Mouse (Mus musculus) ovary, postnatal 10 days (tissue): ENCODE measurements at regions not wholly inside any gene's neighbourhood (a gene's known extent, or its start where the extent isn't known, plus 50 kb on each side); places are given as distances from the start of the nearest gene placed in this dataset.

Experiments used
- DNase-seq: peaks from one replicate; pipeline ENCODE4 v3.0.0; 2022; ENCODE audit warnings: low spot score

DNA sequence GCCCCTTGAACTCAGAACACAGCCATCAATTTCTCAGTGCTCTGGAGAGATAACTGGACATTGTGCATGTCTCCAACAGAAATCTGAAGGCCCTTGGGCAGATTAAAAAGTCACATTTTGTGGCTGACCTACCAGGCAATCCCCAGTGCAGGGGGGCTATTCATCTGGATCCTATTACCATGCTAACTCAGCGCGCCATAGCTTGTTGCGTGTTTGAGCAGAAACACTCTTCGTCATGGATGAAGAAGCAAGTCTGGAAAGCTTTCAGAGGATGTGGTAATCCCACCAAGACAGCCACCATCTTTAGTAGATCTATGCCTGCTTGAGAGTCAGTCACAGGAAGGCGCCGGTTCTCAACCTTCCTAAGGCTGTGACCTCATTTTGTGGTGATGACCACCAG is 243.9 kb downstream of the Sipa1l2 start:
- DNase-seq = no peak

DNA sequence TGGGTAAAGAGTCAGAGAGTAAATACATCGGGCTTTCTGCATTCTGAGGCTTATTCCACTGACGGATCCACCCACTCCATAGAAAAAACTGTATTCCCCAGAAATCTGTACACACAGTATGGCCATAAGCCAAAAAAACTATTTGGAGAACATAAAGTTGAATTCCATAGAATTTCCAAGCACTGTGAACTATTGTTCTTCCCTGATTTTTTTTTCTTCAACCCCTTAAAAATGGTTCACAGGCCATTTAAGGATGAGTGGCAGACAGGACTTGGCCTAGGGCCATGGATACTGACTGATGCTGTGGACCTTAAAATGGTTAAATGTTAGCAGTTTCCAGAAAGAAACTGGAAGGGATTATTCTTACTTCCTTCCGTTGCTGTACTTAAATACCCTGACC is 247.0 kb downstream of the Sipa1l2 start:
- DNase-seq = no peak

DNA sequence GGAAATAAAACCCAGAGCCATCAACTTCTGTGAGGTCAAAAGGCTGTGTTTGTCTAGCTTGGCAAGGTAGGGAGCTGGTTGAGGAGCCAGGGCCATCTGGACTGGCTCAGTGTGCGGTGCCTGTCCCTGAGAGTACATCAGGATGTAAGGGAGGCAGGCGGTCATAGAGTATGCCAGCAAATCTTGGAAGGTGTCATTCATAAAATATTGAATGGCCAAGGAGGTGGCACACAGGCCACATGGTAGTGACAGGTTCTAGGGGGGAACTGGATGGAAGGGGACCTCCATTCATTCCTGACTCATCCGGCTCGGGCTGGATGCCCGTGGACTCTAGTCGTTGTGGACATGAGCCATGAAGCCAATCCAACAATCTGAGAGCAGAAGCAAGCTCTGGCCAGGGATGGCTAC is 252.0 kb downstream of the Sipa1l2 start:
- no peak for DNase-seq

DNA sequence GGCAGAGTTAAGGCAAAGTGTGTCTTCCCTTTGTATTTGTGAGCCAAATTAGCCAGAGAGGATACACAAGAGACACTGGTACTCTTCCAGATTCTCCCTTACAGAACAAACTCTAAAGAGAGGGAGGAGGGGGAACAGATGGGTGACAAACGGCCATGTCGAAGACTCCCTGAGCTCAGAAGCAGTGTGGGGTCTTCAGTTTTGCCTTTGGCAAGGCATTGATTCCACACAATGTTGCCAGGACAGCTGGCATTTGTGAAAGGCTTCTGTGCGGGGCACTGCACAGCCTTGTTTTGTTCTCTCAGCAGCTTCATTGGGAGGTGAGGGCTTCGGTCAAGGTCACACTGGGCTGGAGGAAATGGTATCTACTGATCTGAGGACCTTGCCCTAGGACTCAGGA is 253.9 kb downstream of the Sipa1l2 start:
- DNase-seq = no peak

DNA sequence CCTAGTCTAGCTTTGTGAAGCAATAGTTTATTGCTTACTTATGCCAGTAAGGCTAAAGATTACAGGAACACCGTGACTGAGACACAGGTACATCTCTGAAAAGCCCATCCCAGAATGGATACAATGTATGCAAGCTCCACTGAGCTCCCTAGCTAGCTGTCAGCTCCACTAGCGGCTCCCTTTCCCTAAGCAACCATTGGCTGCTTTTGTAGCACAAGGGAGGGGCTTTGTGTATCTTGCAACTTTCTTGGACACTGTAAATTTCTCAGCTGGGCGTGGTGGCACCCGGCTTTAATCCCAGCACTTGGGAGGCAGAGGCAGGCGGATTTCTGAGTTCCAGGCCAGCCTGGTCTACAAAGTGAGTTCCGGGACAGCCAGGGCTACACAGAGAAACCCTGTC is 254.6 kb downstream of the Sipa1l2 start:
- no peak for DNase-seq

DNA sequence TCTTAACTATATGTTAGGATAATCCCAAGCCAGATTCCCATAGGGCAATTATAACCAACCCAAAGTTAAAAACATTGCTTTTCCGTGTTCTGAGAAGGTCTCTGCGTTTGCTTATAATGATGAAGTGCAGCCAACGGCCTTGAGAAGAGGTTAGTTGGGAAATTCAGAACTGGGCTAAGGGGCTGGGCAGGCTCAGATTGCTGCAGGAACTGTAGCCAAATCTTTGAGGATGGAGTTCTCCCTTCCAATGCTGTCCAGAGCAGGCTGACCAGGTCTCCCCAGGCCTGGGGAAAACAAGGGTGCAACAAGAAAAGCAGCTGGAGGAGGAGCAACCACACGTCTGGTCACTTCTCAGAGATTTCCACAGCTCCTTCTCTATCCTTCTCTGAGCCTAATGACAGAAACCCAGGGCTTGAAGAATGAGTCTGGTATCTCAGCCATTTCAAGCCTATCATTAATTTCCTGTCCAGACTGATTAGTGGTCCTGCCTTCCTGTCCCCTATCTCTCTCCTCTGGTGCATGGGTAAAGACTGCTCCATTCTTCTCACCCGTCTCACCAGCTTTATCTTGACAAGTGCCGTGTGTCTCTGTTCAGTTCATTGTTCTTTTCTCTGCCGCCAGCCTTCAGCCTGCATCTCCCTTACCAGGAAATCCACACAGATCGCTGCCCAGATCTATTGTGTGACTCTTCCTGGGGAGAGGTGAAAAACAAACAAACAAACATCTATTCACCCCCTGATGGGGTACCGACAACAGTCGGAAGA is 255.2 kb downstream of the Sipa1l2 start:
- no peak for DNase-seq

DNA sequence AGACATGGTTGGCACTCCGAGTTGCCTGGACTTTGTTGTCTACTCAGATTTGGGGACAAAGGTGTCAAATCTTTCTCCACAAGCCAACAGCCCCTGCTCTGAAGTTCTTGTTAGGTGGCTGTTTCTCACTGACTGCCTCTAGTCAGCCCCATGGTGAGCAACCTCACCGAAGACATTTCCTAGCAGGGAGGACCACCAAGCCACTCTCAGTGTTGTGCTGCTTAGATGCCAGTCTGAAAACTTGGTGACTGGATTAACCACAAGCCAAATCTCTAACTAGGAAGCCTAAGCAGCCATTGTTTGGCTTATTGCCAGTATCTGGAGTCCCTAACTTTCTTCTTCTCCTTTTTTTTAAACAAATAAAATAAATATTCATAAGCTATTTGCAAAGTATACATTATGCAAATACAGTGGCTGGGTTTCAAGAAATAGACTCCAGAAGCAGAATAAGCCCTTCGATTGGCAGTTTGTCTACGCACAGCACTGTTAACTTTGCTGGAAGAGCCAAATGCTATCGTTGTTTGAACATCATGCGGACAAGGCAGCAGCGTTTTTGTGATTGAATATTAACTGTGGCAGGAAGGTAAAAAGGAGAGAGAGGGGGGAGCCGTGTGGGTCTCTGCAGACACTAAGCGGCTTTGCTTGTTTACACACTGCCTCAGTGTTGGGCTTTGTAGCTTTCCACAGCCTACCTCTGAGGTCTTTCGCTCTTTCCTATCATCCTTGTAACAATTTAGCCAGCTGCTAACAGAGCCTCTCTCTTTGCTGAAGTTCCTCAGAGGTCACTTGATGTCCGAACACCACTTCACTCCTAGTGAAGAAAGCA is 257.4 kb downstream of the Disc1 start:
- DNase-seq = no peak
